Comparison of ENCODE assay signal across 20 mouse cellular contexts in genomic region chr3:37354737-37355136, GRCm38 (mm10). TPM values are rescaled to one million over a fixed set of nuclear protein-coding genes. Genes with fewer than 3 reads are reported as not detected.
DNase-seq lines count a peak whose midpoint lies in the region; ATAC-seq lines count a peak whose summit lies in the region.
"Had no signal": no experiment of that assay in that cellular context is flagged by ENCODE, and none has a peak within 500 bp of the region (broad histone marks: within the 10 kb centered on the region; RNA-seq: fewer than 3 reads in every experiment).

No protein-coding gene starts in this region.

- no peak for DNase-seq in lung, postnatal 14 days
- DNase-seq in kidney, postnatal 36 days = no peak
- DNase-seq in B cell, adult 2 months = no peak
- DNase-seq in MN1 (ENCODE audit: low spot score) = no peak
- DNase-seq: adrenal gland, postnatal 10 days; cerebellum, adult 11 months; cerebellum, postnatal 14 days; forebrain, postnatal 0 days; gastrocnemius, postnatal 10 days; kidney, postnatal 10 days; liver, embryonic 13.5 days; midbrain, embryonic 14.5 days; spleen, adult 18-20 months had no signal

- ATAC-seq in lung, embryonic 16.5 days (ENCODE audit: low read depth) = peak; percentile 44; the same call in 1 of the 2 replicates
- no peak for ATAC-seq in embryonic facial prominence, embryonic 13.5 days (ENCODE audit: insufficient number of reproducible peaks, insufficient read depth, low FRiP score, low TSS enrichment, low read depth)
- ATAC-seq in limb, embryonic 13.5 days (ENCODE audit: low FRiP score, low read depth) = no peak
- ATAC-seq: forebrain, postnatal 0 days; intestine, embryonic 16.5 days had no signal

- H3K4me3 ChIP-seq in lung, embryonic 16.5 days (ENCODE audit: low read length) = no peak overlapping the region
- no peak overlapping the region for H3K4me3 ChIP-seq in embryonic facial prominence, embryonic 13.5 days
- no peak overlapping the region for H3K4me3 ChIP-seq in limb, embryonic 13.5 days
- H3K4me3 ChIP-seq: liver, embryonic 13.5 days; stomach, embryonic 15.5 days had no signal

- H3K27me3 ChIP-seq in lung, embryonic 16.5 days (ENCODE audit: control insufficient read depth, insufficient read depth, low read depth, low read length) = no peaks in the 10 kb centered on the region; the same call in 1 of the 2 replicates
- H3K27me3 ChIP-seq in embryonic facial prominence, embryonic 13.5 days = peaks cover 2% of the 10 kb centered on the region; the same call in 1 of the 2 replicates
- H3K27me3 ChIP-seq in limb, embryonic 13.5 days = peaks cover 2% of the 10 kb centered on the region; the same call in 1 of the 2 replicates

- H3K27ac ChIP-seq in lung, embryonic 16.5 days (ENCODE audit: low read length) = no peak overlapping the region
- peak overlapping the region; percentile 76; the same call in 1 of the 2 replicates for H3K27ac ChIP-seq in embryonic facial prominence, embryonic 13.5 days
- peak overlapping the region; percentile 87; the same call in 1 of the 2 replicates for H3K27ac ChIP-seq in limb, embryonic 13.5 days
- H3K27ac ChIP-seq: hindbrain, embryonic 14.5 days; liver, embryonic 13.5 days; stomach, embryonic 15.5 days had no signal

- no peaks in the 10 kb centered on the region for H3K9me3 ChIP-seq in lung, embryonic 16.5 days (ENCODE audit: control insufficient read depth, low read length)
- H3K9me3 ChIP-seq in embryonic facial prominence, embryonic 13.5 days = no peaks in the 10 kb centered on the region
- 0 out of 2 replicates have a peak, but pooled peaks cover 6% of the 10 kb centered on the region for H3K9me3 ChIP-seq in limb, embryonic 13.5 days
- H3K9me3 ChIP-seq: liver, embryonic 13.5 days; stomach, embryonic 15.5 days had no signal

- H3K4me1 ChIP-seq in lung, embryonic 16.5 days (replicated peaks; ENCODE audit: control insufficient read depth, insufficient read depth, low read length) = peaks cover 7% of the 10 kb centered on the region
- peaks cover 26% of the 10 kb centered on the region for H3K4me1 ChIP-seq in embryonic facial prominence, embryonic 13.5 days
- peaks cover 20% of the 10 kb centered on the region for H3K4me1 ChIP-seq in limb, embryonic 13.5 days
- H3K4me1 ChIP-seq: stomach, embryonic 15.5 days had no signal

- no peak overlapping the region for H3K4me2 ChIP-seq in lung, embryonic 16.5 days (ENCODE audit: low read depth, low read length)
- no peak overlapping the region for H3K4me2 ChIP-seq in embryonic facial prominence, embryonic 13.5 days
- H3K4me2 ChIP-seq in limb, embryonic 13.5 days (replicated peaks) = peak overlapping the region; percentile 21; the same call in 1 of the 2 replicates
- H3K4me2 ChIP-seq: heart, embryonic 11.5 days; hindbrain, embryonic 14.5 days; liver, embryonic 13.5 days; stomach, embryonic 15.5 days had no signal

- H3K9ac ChIP-seq in lung, embryonic 16.5 days (ENCODE audit: low read length) = no peak overlapping the region
- H3K9ac ChIP-seq in embryonic facial prominence, embryonic 13.5 days = no peak overlapping the region
- no peak overlapping the region for H3K9ac ChIP-seq in limb, embryonic 13.5 days
- H3K9ac ChIP-seq: forebrain, postnatal 0 days; hindbrain, embryonic 14.5 days; liver, embryonic 13.5 days; stomach, embryonic 15.5 days had no signal

- WGBS in lung, embryonic 16.5 days = 53% methylated on average over 1 of the region's 1 CpGs
- 67% methylated on average over 1 of the region's 1 CpGs for WGBS in embryonic facial prominence, embryonic 13.5 days
- WGBS in limb, embryonic 13.5 days = 38% methylated on average over 1 of the region's 1 CpGs

- no peaks in the 10 kb centered on the region for H3K36me3 ChIP-seq in lung, embryonic 16.5 days (ENCODE audit: control insufficient read depth, insufficient read depth, low read length)
- H3K36me3 ChIP-seq in embryonic facial prominence, embryonic 13.5 days = no peaks in the 10 kb centered on the region
- no peaks in the 10 kb centered on the region for H3K36me3 ChIP-seq in limb, embryonic 13.5 days
- H3K36me3 ChIP-seq: liver, embryonic 13.5 days; stomach, embryonic 15.5 days had no signal

RNA-seq across cellular contexts. Expression of gene Fgf2, which starts 6.6 kb away (rescaled TPM):
- polyA plus RNA-seq in lung, embryonic 16.5 days (2015; fragmentation: Nextera tagmentation; extraction: Ambion mirVana) = 2.8 and 3.1 TPM in 2 replicates
- 4.7 and 4.8 TPM in 2 replicates for polyA plus RNA-seq in embryonic facial prominence, embryonic 13.5 days (2015; fragmentation: Nextera tagmentation; extraction: Ambion mirVana)
- polyA plus RNA-seq in limb, embryonic 13.5 days (2015; fragmentation: Nextera tagmentation; extraction: Ambion mirVana) = 3.9 and 4.7 TPM in 2 replicates

RNA-seq across cellular contexts. Expression of gene Cetn4, which starts 42.2 kb away (rescaled TPM):
- 9.2 and 10.0 TPM in 2 replicates for polyA plus RNA-seq in lung, embryonic 16.5 days (2015; fragmentation: Nextera tagmentation; extraction: Ambion mirVana)
- polyA plus RNA-seq in embryonic facial prominence, embryonic 13.5 days (2015; fragmentation: Nextera tagmentation; extraction: Ambion mirVana) = 3.5 and 4.5 TPM in 2 replicates
- polyA plus RNA-seq in limb, embryonic 13.5 days (2015; fragmentation: Nextera tagmentation; extraction: Ambion mirVana) = 3.2 and 4.0 TPM in 2 replicates

RNA-seq across cellular contexts. Expression of gene Bbs12, which starts 42.4 kb away (rescaled TPM):
- polyA plus RNA-seq in lung, embryonic 16.5 days (2015; fragmentation: Nextera tagmentation; extraction: Ambion mirVana) = 6.9 and 7.2 TPM in 2 replicates
- polyA plus RNA-seq in embryonic facial prominence, embryonic 13.5 days (2015; fragmentation: Nextera tagmentation; extraction: Ambion mirVana) = 8.9 and 11.1 TPM in 2 replicates
- polyA plus RNA-seq in limb, embryonic 13.5 days (2015; fragmentation: Nextera tagmentation; extraction: Ambion mirVana) = 8.7 and 9.5 TPM in 2 replicates
